Mouse (Mus musculus): Measurements from ENCODE around the gene Szrd1. TPM values are rescaled to one million over a fixed set of nuclear protein-coding genes. Genes with fewer than 3 reads are reported as not detected.
"Not testable (repeated sequence)": the region's sequence is repeated elsewhere in the genome, so short reads cannot be mapped to it uniquely, and the experiment has no call there.

Szrd1 gene
- polyA plus RNA-seq, 1 experiment from 2014 or later: 33.4 TPM

- Histone ChIP-seq H3K9ac (replicated peaks; ENCODE audit: low read depth) (no peak overlapping the region), H3K4me1 (ENCODE audit: insufficient read depth, low read depth, low read length) (no peaks in the 10 kb centered on the region), H3K4me2 (replicated peaks; ENCODE audit: low read depth, low read length) (peak overlapping the region; percentile 33; the same call in 1 of the 2 replicates), H3K9me3 (ENCODE audit: low read length) (no peaks in the 10 kb centered on the region), H3K36me3 (ENCODE audit: insufficient read depth, low read length) (no peaks in the 10 kb centered on the region), H3K27me3 (replicated peaks; ENCODE audit: insufficient read depth, low read length) (no peaks in the 10 kb centered on the region), H3K27ac (ENCODE audit: low read length) (no peak overlapping the region), H3K4me3 (ENCODE audit: low read depth, low read length) (no peak overlapping the region)
- peak; percentile 89 for DNase-seq (ENCODE audit: low spot score)
- peak; percentile 11; the same call in 1 of the 2 replicates for ATAC-seq
- peak; percentile 95 for TF ChIP-seq CTCF (IDR thresholded peaks at IDR 0.05)
- TF ChIP-seq EP300 (IDR thresholded peaks at IDR 0.05): no peak
- WGBS: 21% methylated on average over 9 of the region's 9 CpGs
Observed at GRCm38 (mm10) chr4:141142285-141142811, 2.8 kb upstream of the Szrd1 start.

- Histone ChIP-seq H3K9me3 (ENCODE audit: low read length) (no peaks in the 10 kb centered on the region), H3K36me3 (ENCODE audit: insufficient read depth, low read length) (no peaks in the 10 kb centered on the region), H3K27ac (ENCODE audit: low read length) (no peak overlapping the region), H3K9ac (replicated peaks; ENCODE audit: low read depth) (no peak overlapping the region), H3K4me1 (ENCODE audit: insufficient read depth, low read depth, low read length) (peaks cover 10% of the 10 kb centered on the region; the same call in 1 of the 2 replicates), H3K27me3 (replicated peaks; ENCODE audit: insufficient read depth, low read length) (no peaks in the 10 kb centered on the region), H3K4me2 (replicated peaks; ENCODE audit: low read depth, low read length) (no peak overlapping the region), H3K4me3 (ENCODE audit: low read depth, low read length) (no peak overlapping the region)
- DNase-seq (ENCODE audit: low spot score) (no peak), ATAC-seq (no peak)
- no peak for TF ChIP-seq CTCF (IDR thresholded peaks at IDR 0.05)
- TF ChIP-seq EP300 (IDR thresholded peaks at IDR 0.05): no peak
- WGBS: 90% methylated on average over 6 of the region's 6 CpGs
Observed at GRCm38 (mm10) chr4:141140967-141141366, 1.4 kb upstream of the Szrd1 start.

- WGBS: 85% methylated on average over 9 of the region's 9 CpGs
- H3K27ac ChIP-seq (ENCODE audit: low read length); ATAC-seq: not testable (repeated sequence)
Observed at GRCm38 (mm10) chr4:141140354-141140753, 779 bp upstream of the Szrd1 start.

GRCm38 (mm10) chr4:141138425-141139115 is 1.0 kb downstream of the Szrd1 start:
- H3K27ac ChIP-seq (ENCODE audit: low read length): peak overlapping the region; percentile 94
- peak; percentile 23 for ATAC-seq
- peak overlapping the region; percentile 69 for H3K4me2 ChIP-seq (replicated peaks; ENCODE audit: low read depth, low read length)
- peak overlapping the region; percentile 86 for H3K4me3 ChIP-seq (ENCODE audit: low read depth, low read length)
- H3K4me1 ChIP-seq (ENCODE audit: insufficient read depth, low read depth, low read length): peaks cover 28% of the 10 kb centered on the region; the same call in 1 of the 2 replicates
- H3K36me3 ChIP-seq (ENCODE audit: insufficient read depth, low read length): no peaks in the 10 kb centered on the region
- 2% methylated on average over 29 of the region's 29 CpGs for WGBS
- TF ChIP-seq EP300 (IDR thresholded peaks at IDR 0.05) (no peak), CTCF (IDR thresholded peaks at IDR 0.05) (0 out of 2 replicates have a peak, but pooled peaks have one; percentile 10)
- H3K9me3 ChIP-seq (ENCODE audit: low read length): no peaks in the 10 kb centered on the region
- H3K9ac ChIP-seq (replicated peaks; ENCODE audit: low read depth): peak overlapping the region; percentile 77
- no peaks in the 10 kb centered on the region for H3K27me3 ChIP-seq (replicated peaks; ENCODE audit: insufficient read depth, low read length)
- peak; percentile 89 for DNase-seq (ENCODE audit: low spot score)

More at GRCm38 (mm10) chr4:141140354-141140753, 779 bp upstream of the Szrd1 start:
- H3K27me3 ChIP-seq (replicated peaks; ENCODE audit: insufficient read depth, low read length); H3K36me3 ChIP-seq (ENCODE audit: insufficient read depth, low read length); DNase-seq (ENCODE audit: low spot score); H3K4me2 ChIP-seq (replicated peaks; ENCODE audit: low read depth, low read length); H3K4me3 ChIP-seq (ENCODE audit: low read depth, low read length); H3K9ac ChIP-seq (replicated peaks; ENCODE audit: low read depth); H3K9me3 ChIP-seq (ENCODE audit: low read length): not testable (repeated sequence)
- peaks cover 13% of the 10 kb centered on the region; the same call in 1 of the 2 replicates for H3K4me1 ChIP-seq (ENCODE audit: insufficient read depth, low read depth, low read length)

- H3K9me3 ChIP-seq (ENCODE audit: low read length); H3K27me3 ChIP-seq (replicated peaks; ENCODE audit: insufficient read depth, low read length); H3K4me3 ChIP-seq (ENCODE audit: low read depth, low read length); H3K9ac ChIP-seq (replicated peaks; ENCODE audit: low read depth); H3K36me3 ChIP-seq (ENCODE audit: insufficient read depth, low read length); H3K27ac ChIP-seq (ENCODE audit: low read length); ATAC-seq: not testable (repeated sequence)
- DNase-seq (ENCODE audit: low spot score): peak; percentile 57
- Histone ChIP-seq H3K4me2 (replicated peaks; ENCODE audit: low read depth, low read length) (peak overlapping the region; percentile 69), H3K4me1 (ENCODE audit: insufficient read depth, low read depth, low read length) (peaks cover 32% of the 10 kb centered on the region; the same call in 1 of the 2 replicates)
- WGBS: 29% methylated on average over 2 of the region's 3 CpGs
- peak; percentile 42 for TF ChIP-seq CTCF (IDR thresholded peaks at IDR 0.05)
Observed at GRCm38 (mm10) chr4:141137740-141138139, 1.8 kb downstream of the Szrd1 start.

GRCm38 (mm10) chr4:141136126-141136525 is 3.4 kb downstream of the Szrd1 start:
- Histone ChIP-seq H3K4me2 (replicated peaks; ENCODE audit: low read depth, low read length) (no peak overlapping the region), H3K27me3 (replicated peaks; ENCODE audit: insufficient read depth, low read length) (no peaks in the 10 kb centered on the region), H3K36me3 (ENCODE audit: insufficient read depth, low read length) (no peaks in the 10 kb centered on the region), H3K9me3 (ENCODE audit: low read length) (no peaks in the 10 kb centered on the region), H3K9ac (replicated peaks; ENCODE audit: low read depth) (no peak overlapping the region), H3K4me1 (ENCODE audit: insufficient read depth, low read depth, low read length) (peaks cover 48% of the 10 kb centered on the region), H3K27ac (ENCODE audit: low read length) (0 out of 2 replicates have a peak overlapping the region, but pooled peaks have one; percentile 1), H3K4me3 (ENCODE audit: low read depth, low read length) (no peak overlapping the region)
- DNase-seq (ENCODE audit: low spot score) (no peak), ATAC-seq (no peak)
- TF ChIP-seq CTCF (IDR thresholded peaks at IDR 0.05): no peak
- no peak for TF ChIP-seq EP300 (IDR thresholded peaks at IDR 0.05)
- 74% methylated on average over 7 of the region's 7 CpGs for WGBS

Data from lung, postnatal 0 days (tissue).